Mouse (Mus musculus): Measurements from ENCODE around the gene Hist1h3g.
"Not testable (repeated sequence)": the region's sequence is repeated elsewhere in the genome, so short reads cannot be mapped to it uniquely, and the experiment has no call there.

Hist1h3g gene

GRCm38 (mm10) chr13:23534368-23535131 lies 672 bp upstream of the Hist1h3g start:
- no peak for DNase-seq (ENCODE audit: low read depth, low spot score)

- no peak for DNase-seq (ENCODE audit: low read depth, low spot score)
Measured at GRCm38 (mm10) chr13:23536076-23536822, 1.0 kb downstream of the Hist1h3g start.

GRCm38 (mm10) chr13:23537006-23537710 lies 1.9 kb downstream of the Hist1h3g start:
- no peak for DNase-seq (ENCODE audit: low read depth, low spot score)

- no peak for DNase-seq (ENCODE audit: low read depth, low spot score)
Measured at GRCm38 (mm10) chr13:23538249-23538648, 3.0 kb downstream of the Hist1h3g start.

- not testable (repeated sequence) for DNase-seq (ENCODE audit: low read depth, low spot score)
Measured at GRCm38 (mm10) chr13:23539821-23540220, 4.6 kb downstream of the Hist1h3g start.

- DNase-seq (ENCODE audit: low read depth, low spot score) = no peak
Measured at GRCm38 (mm10) chr13:23541497-23541896, 6.3 kb downstream of the Hist1h3g start.

GRCm38 (mm10) chr13:23542225-23542980 lies 7.2 kb downstream of the Hist1h3g start:
- not testable (repeated sequence) for DNase-seq (ENCODE audit: low read depth, low spot score)

- peak; percentile 92 for DNase-seq (ENCODE audit: low read depth, low spot score)
Measured at GRCm38 (mm10) chr13:23542999-23543607, 7.9 kb downstream of the Hist1h3g start, which contains the start of gene Hist1h2bh. Hist1h2bh (minus strand) TSS chr13:23543392.

GRCm38 (mm10) chr13:23543965-23544786 lies 9.0 kb downstream of the Hist1h3g start, which contains the start of gene Hist1h3f:
Hist1h3f (plus strand) TSS chr13:23544052.
- DNase-seq (ENCODE audit: low read depth, low spot score) = peak; percentile 94

GRCm38 (mm10) chr13:23544787-23545120 lies 9.5 kb downstream of the Hist1h3g start:
- not testable (repeated sequence) for DNase-seq (ENCODE audit: low read depth, low spot score)

- no peak for DNase-seq (ENCODE audit: low read depth, low spot score)
Measured at GRCm38 (mm10) chr13:23546694-23547093, 11.5 kb downstream of the Hist1h3g start.

GRCm38 (mm10) chr13:23550761-23551145 lies 15.5 kb downstream of the Hist1h3g start:
- DNase-seq (ENCODE audit: low read depth, low spot score) = no peak

- peak; percentile 95 for DNase-seq (ENCODE audit: low read depth, low spot score)
Measured at GRCm38 (mm10) chr13:23551146-23551834, 16.1 kb downstream of the Hist1h3g start, which contains the start of gene Hist1h4f. Hist1h4f (minus strand) TSS chr13:23551648.

- no peak for DNase-seq (ENCODE audit: low read depth, low spot score)
Measured at GRCm38 (mm10) chr13:23551931-23552914, 17.0 kb downstream of the Hist1h3g start.

- DNase-seq (ENCODE audit: low read depth, low spot score) = no peak
Measured at GRCm38 (mm10) chr13:23552962-23553361, 17.7 kb downstream of the Hist1h3g start, which contains the start of gene Hist1h1d. Hist1h1d (plus strand) TSS chr13:23553262.

GRCm38 (mm10) chr13:23554393-23554792 lies 19.2 kb downstream of the Hist1h3g start:
- no peak for DNase-seq (ENCODE audit: low read depth, low spot score)

GRCm38 (mm10) chr13:23554925-23555838 lies 20.0 kb downstream of the Hist1h3g start:
- peak; percentile 88 for DNase-seq (ENCODE audit: low read depth, low spot score)

Measured in mesoderm, embryonic 11.5 days (tissue).